Mouse (Mus musculus): ENCODE measurements at regions not wholly inside any gene's neighbourhood (a gene's known extent, or its start where the extent isn't known, plus 50 kb on each side); places are given as distances from the start of the nearest gene placed in this dataset.

DNA sequence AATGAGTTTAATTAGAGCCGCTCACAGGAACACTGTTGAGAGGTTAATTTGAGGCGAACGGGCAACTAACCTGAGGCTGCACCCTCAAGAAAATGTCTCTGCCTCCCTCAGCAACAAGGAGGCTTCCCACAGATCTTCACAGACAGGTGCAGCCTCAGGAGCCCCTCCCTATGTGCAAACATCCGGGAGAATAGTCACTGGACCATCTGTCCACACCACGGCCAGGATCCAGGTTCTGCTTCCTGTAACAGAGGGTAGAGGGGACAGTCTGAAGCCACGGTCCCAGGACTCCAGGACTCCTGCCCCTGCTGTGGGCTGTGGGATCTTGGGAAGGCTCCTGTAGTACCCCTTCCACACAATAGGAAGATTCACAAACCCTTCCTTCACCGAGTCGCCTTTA is 134.1 kb upstream of the Gadl1 start:
- Histone ChIP-seq H3K36me3 (ENCODE audit: control insufficient read depth, insufficient read depth, low read length, poor library complexity, severe bottlenecking) (no peaks in the 10 kb centered on the region), H3K27ac (ENCODE audit: insufficient read depth, low read length) (no peak overlapping the region), H3K27me3 (ENCODE audit: control insufficient read depth, insufficient read depth, low read length, poor library complexity, severe bottlenecking) (no peaks in the 10 kb centered on the region), H3K9ac (ENCODE audit: low read depth, poor library complexity, severe bottlenecking) (no peak overlapping the region), H3K4me1 (ENCODE audit: control insufficient read depth, insufficient read depth, low read length) (no peaks in the 10 kb centered on the region), H3K4me3 (ENCODE audit: low read depth, low read length) (no peak overlapping the region), H3K9me3 (replicated peaks; ENCODE audit: control insufficient read depth, insufficient read depth, low read length, poor library complexity, severe bottlenecking) (no peaks in the 10 kb centered on the region)
- no peak for TF ChIP-seq CTCF (IDR thresholded peaks at IDR 0.05; ENCODE audit: low read depth, low read length)

DNA sequence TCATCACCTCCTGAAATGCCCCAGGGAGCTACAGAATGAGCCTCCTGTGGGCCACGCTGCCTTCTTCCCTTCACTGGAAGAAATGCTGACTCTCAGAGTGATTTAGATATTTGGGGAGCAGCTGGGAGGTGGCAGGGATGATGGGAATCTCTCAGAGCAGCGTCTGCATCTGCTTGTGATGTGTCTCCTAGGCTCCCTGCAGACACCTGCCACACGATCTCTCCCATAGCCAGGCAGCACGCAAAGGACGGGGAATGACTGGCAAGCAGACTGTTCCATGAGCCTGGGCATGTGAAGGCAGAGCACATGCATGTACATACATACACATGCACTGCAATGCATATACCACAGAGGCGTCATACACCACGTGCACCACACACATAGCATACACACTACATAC is 133.4 kb upstream of the Gadl1 start:
- H3K27ac ChIP-seq (ENCODE audit: insufficient read depth, low read length) = no peak overlapping the region
- H3K4me1 ChIP-seq (ENCODE audit: control insufficient read depth, insufficient read depth, low read length) = no peaks in the 10 kb centered on the region
- H3K36me3 ChIP-seq (ENCODE audit: control insufficient read depth, insufficient read depth, low read length, poor library complexity, severe bottlenecking) = no peaks in the 10 kb centered on the region
- H3K9me3 ChIP-seq (replicated peaks; ENCODE audit: control insufficient read depth, insufficient read depth, low read length, poor library complexity, severe bottlenecking) = peaks cover 3% of the 10 kb centered on the region; the same call in 1 of the 2 replicates
- no peaks in the 10 kb centered on the region for H3K27me3 ChIP-seq (ENCODE audit: control insufficient read depth, insufficient read depth, low read length, poor library complexity, severe bottlenecking)
- H3K4me3 ChIP-seq (ENCODE audit: low read depth, low read length) = no peak overlapping the region
- no peak overlapping the region for H3K9ac ChIP-seq (ENCODE audit: low read depth, poor library complexity, severe bottlenecking)
- TF ChIP-seq POLR2A (IDR thresholded peaks at IDR 0.05; ENCODE audit: insufficient read depth, low read length) = no peak
- TF ChIP-seq CTCF (IDR thresholded peaks at IDR 0.05; ENCODE audit: low read depth, low read length) = no peak
- TF ChIP-seq EP300 (IDR thresholded peaks at IDR 0.05; ENCODE audit: insufficient read depth, low read depth, low read length) = no peak

DNA sequence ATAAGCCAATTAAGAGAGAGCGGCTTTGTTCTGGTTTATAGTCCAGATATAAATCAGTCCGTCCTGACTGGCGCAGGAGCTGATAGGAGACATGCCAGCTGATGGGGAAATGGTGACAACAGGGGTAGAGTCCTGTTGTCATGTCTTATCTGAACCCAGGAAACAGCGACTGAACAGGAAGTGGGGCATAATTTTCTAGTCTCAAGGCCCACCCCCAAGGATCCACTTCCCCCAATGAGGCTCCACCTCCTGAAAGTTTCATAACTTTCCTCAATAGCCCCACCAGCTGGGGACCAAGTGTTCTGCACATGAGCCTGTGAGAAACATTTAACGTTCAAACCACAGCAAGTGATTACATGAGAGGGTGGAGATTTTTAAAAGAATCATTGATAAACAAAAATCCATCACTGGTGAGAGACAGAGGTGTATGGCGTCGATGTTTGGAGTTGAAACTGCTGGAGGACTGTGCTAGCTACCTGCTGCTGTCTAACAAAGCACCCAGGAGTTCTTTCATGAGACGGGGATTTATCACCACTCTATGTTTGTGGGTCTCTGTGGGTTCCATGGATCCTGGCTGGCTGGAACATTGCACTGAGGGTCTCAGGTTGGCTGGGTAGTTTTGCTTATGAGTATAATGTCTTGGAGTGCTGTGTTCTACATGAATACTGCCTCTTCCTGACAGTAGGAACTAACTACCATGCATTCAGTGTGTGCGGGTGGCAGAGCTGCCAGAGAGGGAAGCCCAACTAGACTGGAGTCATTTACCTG is 132.0 kb upstream of the Gadl1 start:
- H3K27me3 ChIP-seq (ENCODE audit: control insufficient read depth, insufficient read depth, low read length, poor library complexity, severe bottlenecking) = no peaks in the 10 kb centered on the region
- TF ChIP-seq CTCF (IDR thresholded peaks at IDR 0.05; ENCODE audit: low read depth, low read length) (no peak), EP300 (IDR thresholded peaks at IDR 0.05; ENCODE audit: insufficient read depth, low read depth, low read length) (no peak), POLR2A (IDR thresholded peaks at IDR 0.05; ENCODE audit: insufficient read depth, low read length) (no peak)
- H3K9ac ChIP-seq (ENCODE audit: low read depth, poor library complexity, severe bottlenecking) = no peak overlapping the region
- peaks cover 9% of the 10 kb centered on the region; the same call in 1 of the 2 replicates for H3K9me3 ChIP-seq (replicated peaks; ENCODE audit: control insufficient read depth, insufficient read depth, low read length, poor library complexity, severe bottlenecking)
- no peaks in the 10 kb centered on the region for H3K4me1 ChIP-seq (ENCODE audit: control insufficient read depth, insufficient read depth, low read length)
- no peaks in the 10 kb centered on the region for H3K36me3 ChIP-seq (ENCODE audit: control insufficient read depth, insufficient read depth, low read length, poor library complexity, severe bottlenecking)
- H3K27ac ChIP-seq (ENCODE audit: insufficient read depth, low read length) = no peak overlapping the region
- no peak overlapping the region for H3K4me3 ChIP-seq (ENCODE audit: low read depth, low read length)

DNA sequence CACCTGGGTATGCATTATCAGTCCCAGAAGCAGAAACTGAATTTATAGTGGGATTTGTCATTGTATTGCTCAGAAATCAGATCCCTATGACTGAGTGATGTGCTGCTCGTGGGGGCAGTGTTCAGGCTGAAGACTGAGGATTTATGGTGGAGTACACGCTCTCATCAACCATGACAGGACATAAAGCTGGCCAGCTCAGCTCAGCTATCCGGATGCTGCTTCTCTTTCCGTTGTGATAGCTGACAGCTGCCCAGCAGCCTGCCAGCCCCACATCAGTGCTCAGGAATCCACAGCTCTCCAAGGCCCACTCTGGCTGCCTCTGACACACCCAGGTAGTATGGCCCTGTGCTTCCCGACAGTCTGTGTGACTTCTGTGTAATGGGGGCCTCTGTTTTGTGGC is 130.4 kb upstream of the Gadl1 start:
- H3K36me3 ChIP-seq (ENCODE audit: control insufficient read depth, insufficient read depth, low read length, poor library complexity, severe bottlenecking) = no peaks in the 10 kb centered on the region
- no peaks in the 10 kb centered on the region for H3K4me1 ChIP-seq (ENCODE audit: control insufficient read depth, insufficient read depth, low read length)
- H3K9me3 ChIP-seq (replicated peaks; ENCODE audit: control insufficient read depth, insufficient read depth, low read length, poor library complexity, severe bottlenecking) = peaks cover 17% of the 10 kb centered on the region
- H3K27me3 ChIP-seq (ENCODE audit: control insufficient read depth, insufficient read depth, low read length, poor library complexity, severe bottlenecking) = no peaks in the 10 kb centered on the region
- TF ChIP-seq EP300 (IDR thresholded peaks at IDR 0.05; ENCODE audit: insufficient read depth, low read depth, low read length) (no peak), POLR2A (IDR thresholded peaks at IDR 0.05; ENCODE audit: insufficient read depth, low read length) (no peak), CTCF (IDR thresholded peaks at IDR 0.05; ENCODE audit: low read depth, low read length) (no peak)
- H3K9ac ChIP-seq (ENCODE audit: low read depth, poor library complexity, severe bottlenecking) = no peak overlapping the region
- H3K4me3 ChIP-seq (ENCODE audit: low read depth, low read length) = no peak overlapping the region
- H3K27ac ChIP-seq (ENCODE audit: insufficient read depth, low read length) = no peak overlapping the region

DNA sequence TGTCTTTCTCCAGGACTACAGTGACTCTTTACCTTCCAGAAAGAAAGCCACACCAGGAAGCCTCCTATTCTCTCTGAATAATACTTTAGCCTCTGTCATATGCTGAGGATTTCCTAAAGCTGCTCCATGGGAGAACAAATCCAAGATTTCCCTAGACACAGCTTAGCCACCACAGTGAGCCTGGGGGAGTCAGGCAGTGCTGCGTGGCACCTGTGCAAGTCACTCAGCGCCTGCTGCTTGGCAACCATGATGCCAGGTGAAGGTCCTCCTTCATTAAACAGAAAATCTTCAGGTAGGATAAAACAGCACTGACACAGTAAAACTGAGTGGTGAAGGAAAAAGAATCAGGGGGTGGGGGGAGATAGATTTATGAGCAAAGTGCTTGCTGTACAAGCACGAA is 109.9 kb upstream of the Gadl1 start:
- Histone ChIP-seq H3K4me1 (ENCODE audit: control insufficient read depth, insufficient read depth, low read length) (peaks cover 2% of the 10 kb centered on the region), H3K27me3 (ENCODE audit: control insufficient read depth, insufficient read depth, low read length, poor library complexity, severe bottlenecking) (no peaks in the 10 kb centered on the region), H3K27ac (ENCODE audit: insufficient read depth, low read length) (no peak overlapping the region), H3K36me3 (ENCODE audit: control insufficient read depth, insufficient read depth, low read length, poor library complexity, severe bottlenecking) (no peaks in the 10 kb centered on the region), H3K9ac (ENCODE audit: low read depth, poor library complexity, severe bottlenecking) (no peak overlapping the region), H3K4me3 (ENCODE audit: low read depth, low read length) (no peak overlapping the region), H3K9me3 (replicated peaks; ENCODE audit: control insufficient read depth, insufficient read depth, low read length, poor library complexity, severe bottlenecking) (no peaks in the 10 kb centered on the region)
- TF ChIP-seq EP300 (IDR thresholded peaks at IDR 0.05; ENCODE audit: insufficient read depth, low read depth, low read length) (no peak), CTCF (IDR thresholded peaks at IDR 0.05; ENCODE audit: low read depth, low read length) (no peak), POLR2A (IDR thresholded peaks at IDR 0.05; ENCODE audit: insufficient read depth, low read length) (no peak)

DNA sequence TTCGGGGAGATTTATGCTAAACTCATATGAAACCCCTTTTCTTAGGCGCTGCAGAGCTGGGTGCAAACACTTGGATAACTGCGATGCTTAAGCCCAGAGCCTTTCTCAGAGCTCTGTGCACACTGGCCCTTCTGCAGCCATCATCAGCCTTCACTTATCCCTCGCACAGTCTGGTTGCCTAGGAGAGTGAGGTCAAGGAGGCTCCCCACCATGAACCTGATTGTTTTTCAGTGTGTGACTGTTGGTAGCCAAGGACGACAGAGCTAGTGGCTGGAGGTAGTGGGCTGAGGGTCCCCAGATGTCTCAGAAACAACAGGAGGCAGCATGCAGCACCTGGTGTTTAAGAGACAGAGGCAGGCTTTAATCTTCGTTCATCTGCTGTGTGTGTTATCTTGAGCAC is 108.6 kb upstream of the Gadl1 start:
- Histone ChIP-seq H3K27ac (ENCODE audit: insufficient read depth, low read length) (no peak overlapping the region), H3K36me3 (ENCODE audit: control insufficient read depth, insufficient read depth, low read length, poor library complexity, severe bottlenecking) (no peaks in the 10 kb centered on the region), H3K4me1 (ENCODE audit: control insufficient read depth, insufficient read depth, low read length) (peaks cover 2% of the 10 kb centered on the region), H3K27me3 (ENCODE audit: control insufficient read depth, insufficient read depth, low read length, poor library complexity, severe bottlenecking) (no peaks in the 10 kb centered on the region), H3K4me3 (ENCODE audit: low read depth, low read length) (no peak overlapping the region), H3K9me3 (replicated peaks; ENCODE audit: control insufficient read depth, insufficient read depth, low read length, poor library complexity, severe bottlenecking) (no peaks in the 10 kb centered on the region), H3K9ac (ENCODE audit: low read depth, poor library complexity, severe bottlenecking) (no peak overlapping the region)
- no peak for TF ChIP-seq EP300 (IDR thresholded peaks at IDR 0.05; ENCODE audit: insufficient read depth, low read depth, low read length)
- no peak for TF ChIP-seq CTCF (IDR thresholded peaks at IDR 0.05; ENCODE audit: low read depth, low read length)
- no peak for TF ChIP-seq POLR2A (IDR thresholded peaks at IDR 0.05; ENCODE audit: insufficient read depth, low read length)

Data from ES-Bruce4 (cell line).